Mouse (Mus musculus) MEL (cell line): ENCODE measurements around the gene Spsb1. TPM values are rescaled to one million over a fixed set of nuclear protein-coding genes. Genes with fewer than 3 reads are reported as not detected.

Experiments used
- DNase-seq: peaks from one replicate; pipeline ENCODE4 v3.0.0; 2011; ENCODE audit warnings: low read depth, low spot score
- H3K27ac ChIP-seq: 2 replicates; pipeline ENCODE4 v1.5.1; 2012; ENCODE audit warnings: low read depth, mild to moderate bottlenecking, control low read depth, low read length, moderate library complexity; ENCODE audit not compliant: control insufficient read depth
- H3K27me3 ChIP-seq, 2 experiments: fragments of 150-350 bp in 1 of 2; sonication (generic) in 1 of 2; 2 replicates each; pipeline ENCODE4 v1.6.1; 2012; ENCODE audit warnings: low read length in 2 of 2, mild to moderate bottlenecking in 2 of 2, improper control_type of control experiment in 1 of 2, moderate library complexity in 1 of 2; ENCODE audit not compliant: insufficient read depth in 2 of 2, control insufficient read depth in 1 of 2
- H3K36me3 ChIP-seq, 2 experiments: 2 replicates each; pipeline ENCODE4 v1.6.1; 2012 to 2014; ENCODE audit warnings: low read length in 2 of 2, improper control_type of control experiment in 1 of 2, inconsistent platforms in 1 of 2, mild to moderate bottlenecking in 1 of 2; ENCODE audit not compliant: insufficient read depth in 2 of 2, control insufficient read depth in 1 of 2
- H3K4me1 ChIP-seq, 2 experiments: fragments of 150-350 bp in 1 of 2; sonication (generic) in 1 of 2; 2 replicates each; pipeline ENCODE4 v1.6.1; 2012; ENCODE audit warnings: low read length in 2 of 2, improper control_type of control experiment in 1 of 2, mild to moderate bottlenecking in 1 of 2; ENCODE audit not compliant: insufficient read depth in 2 of 2, control insufficient read depth in 1 of 2
- H3K4me3 ChIP-seq, 2 experiments: fragments of 150-350 bp in 1 of 2; sonication (generic) in 1 of 2; 2 replicates each; pipeline ENCODE4 v1.5.1; 2012; ENCODE audit warnings: low read depth in 2 of 2, low read length in 2 of 2, mild to moderate bottlenecking in 2 of 2, moderate library complexity in 2 of 2, control low read depth in 1 of 2, improper control_type of control experiment in 1 of 2; ENCODE audit not compliant: control insufficient read depth in 1 of 2, insufficient read depth in 1 of 2
- H3K79me2 ChIP-seq: 2 replicates; pipeline ENCODE4 v1.6.1; 2012; ENCODE audit warnings: mild to moderate bottlenecking, low read length, moderate library complexity; ENCODE audit not compliant: control insufficient read depth, poor library complexity, insufficient read depth
- H3K9ac ChIP-seq: 2 replicates; pipeline ENCODE4 v1.6.1; 2012; ENCODE audit warnings: low read depth, mild to moderate bottlenecking, control low read depth, low read length, moderate library complexity; ENCODE audit not compliant: control insufficient read depth, poor library complexity, severe bottlenecking
- H3K9me3 ChIP-seq: fragments of 150-350 bp; sonication (generic); replicated peaks from 2 replicates; pipeline ENCODE4 v1.6.1; 2012; ENCODE audit warnings: mild to moderate bottlenecking, low read length, improper control_type of control experiment, moderate library complexity; ENCODE audit not compliant: insufficient read depth
- BHLHE40 ChIP-seq: IDR thresholded peaks from 2 replicates; pipeline ENCODE4 v1.6.1; 2012; ENCODE audit warnings: low read depth, mild to moderate bottlenecking, inconsistent platforms, low read length, improper control_type of control experiment, borderline replicate concordance
- CHD1 ChIP-seq: IDR thresholded peaks from 2 replicates; pipeline ENCODE4 v1.6.1; 2012; ENCODE audit warnings: low read depth, mild to moderate bottlenecking, inconsistent platforms, low read length, improper control_type of control experiment
- CHD2 ChIP-seq: IDR thresholded peaks from 2 replicates; pipeline ENCODE4 v1.6.1; 2011; ENCODE audit warnings: low read length, improper control_type of control experiment
- CTCF ChIP-seq, 3 experiments: IDR thresholded peaks in 2 of 3; conservative IDR thresholded peaks in 1 of 3; 2 replicates each; pipeline ENCODE4 v1.5.1; 2011 to 2012; ENCODE audit warnings: low read length in 3 of 3, low read depth in 2 of 3, mild to moderate bottlenecking in 2 of 3, improper control_type of control experiment in 1 of 3, inconsistent platforms in 1 of 3, mixed read lengths in 1 of 3, moderate library complexity in 1 of 3; ENCODE audit not compliant: control insufficient read depth in 1 of 3, insufficient read depth in 1 of 3, poor library complexity in 1 of 3, severe bottlenecking in 1 of 3
- E2F4 ChIP-seq: IDR thresholded peaks from 2 replicates; pipeline ENCODE4 v1.6.1; 2011; ENCODE audit warnings: low read depth, low read length, improper control_type of control experiment, borderline replicate concordance
- EP300 ChIP-seq, 2 experiments: IDR thresholded peaks; 2 replicates each; pipeline ENCODE4 v1.6.1; 2011; ENCODE audit warnings: improper control_type of control experiment in 2 of 2, low read length in 2 of 2, low read depth in 1 of 2, mild to moderate bottlenecking in 1 of 2
- ETS1 ChIP-seq: IDR thresholded peaks from 2 replicates; pipeline ENCODE4 v1.6.1; 2012; ENCODE audit warnings: low read depth, mild to moderate bottlenecking, inconsistent platforms, low read length, improper control_type of control experiment, moderate library complexity
- GABPA ChIP-seq: IDR thresholded peaks from 2 replicates; pipeline ENCODE4 v1.6.1; 2012; ENCODE audit warnings: low read depth, mild to moderate bottlenecking, inconsistent platforms, low read length, improper control_type of control experiment, moderate library complexity
- GATA1 ChIP-seq: IDR thresholded peaks from 2 replicates; pipeline ENCODE4 v1.6.1; 2011; ENCODE audit warnings: low read depth, low read length, improper control_type of control experiment
- HCFC1 ChIP-seq: IDR thresholded peaks from 2 replicates; pipeline ENCODE4 v1.6.1; 2012; ENCODE audit warnings: low read depth, mild to moderate bottlenecking, inconsistent platforms, low read length, improper control_type of control experiment, moderate library complexity
- JUND ChIP-seq: IDR thresholded peaks from 2 replicates; pipeline ENCODE4 v1.6.1; 2011; ENCODE audit warnings: low read depth, mild to moderate bottlenecking, improper control_type of control experiment, low read length
- MAX ChIP-seq: IDR thresholded peaks from 2 replicates; pipeline ENCODE4 v1.6.1; 2011; ENCODE audit warnings: low read length, improper control_type of control experiment
- MAZ ChIP-seq: IDR thresholded peaks from 2 replicates; pipeline ENCODE4 v1.6.1; 2012; ENCODE audit warnings: low read depth, mild to moderate bottlenecking, inconsistent platforms, low read length, improper control_type of control experiment
- MEF2A ChIP-seq: IDR thresholded peaks from 2 replicates; pipeline ENCODE4 v1.6.1; 2014; ENCODE audit warnings: low read depth, mild to moderate bottlenecking, inconsistent platforms, low read length, improper control_type of control experiment; ENCODE audit not compliant: poor library complexity, insufficient replicate concordance, severe bottlenecking; ENCODE audit errors: extremely low read depth
- MXI1 ChIP-seq: IDR thresholded peaks from 2 replicates; pipeline ENCODE4 v1.6.1; 2011; ENCODE audit warnings: mild to moderate bottlenecking, low read depth, low read length, improper control_type of control experiment
- MYC ChIP-seq: IDR thresholded peaks from 2 replicates; pipeline ENCODE4 v1.6.1; 2011; ENCODE audit warnings: low read depth, mild to moderate bottlenecking, low read length, improper control_type of control experiment, moderate library complexity
- NELFE ChIP-seq: IDR thresholded peaks from 2 replicates; pipeline ENCODE4 v1.6.1; 2011; ENCODE audit warnings: low read depth, low read length, improper control_type of control experiment
- POLR2AphosphoS5 ChIP-seq: IDR thresholded peaks from 2 replicates; pipeline ENCODE4 v1.6.1; 2012; ENCODE audit warnings: low read depth, borderline replicate concordance, mild to moderate bottlenecking, inconsistent platforms, low read length, moderate library complexity, mixed read lengths
- RAD21 ChIP-seq: IDR thresholded peaks from 2 replicates; pipeline ENCODE4 v1.6.1; 2011; ENCODE audit warnings: mild to moderate bottlenecking, low read depth, low read length, improper control_type of control experiment
- RCOR1 ChIP-seq: IDR thresholded peaks from 2 replicates; pipeline ENCODE4 v1.6.1; 2012; ENCODE audit warnings: low read depth, mild to moderate bottlenecking, inconsistent platforms, low read length, improper control_type of control experiment
- SIN3A ChIP-seq: IDR thresholded peaks from 2 replicates; pipeline ENCODE4 v1.6.1; 2012; ENCODE audit warnings: low read length, improper control_type of control experiment, inconsistent platforms
- SMC3 ChIP-seq: IDR thresholded peaks from 2 replicates; pipeline ENCODE4 v1.6.1; 2011; ENCODE audit warnings: low read depth, low read length, improper control_type of control experiment
- TAL1 ChIP-seq: IDR thresholded peaks from 2 replicates; pipeline ENCODE4 v1.6.1; 2012; ENCODE audit warnings: mild to moderate bottlenecking, inconsistent platforms, low read length, moderate library complexity, mixed read lengths
- TCF12 ChIP-seq: IDR thresholded peaks from 2 replicates; pipeline ENCODE4 v1.6.1; 2014; ENCODE audit warnings: low read depth, mild to moderate bottlenecking, inconsistent platforms, low read length, improper control_type of control experiment, moderate library complexity
- UBTF ChIP-seq: IDR thresholded peaks from 2 replicates; pipeline ENCODE4 v1.6.1; 2012; ENCODE audit warnings: low read depth, mild to moderate bottlenecking, inconsistent platforms, low read length, improper control_type of control experiment, moderate library complexity, borderline replicate concordance; ENCODE audit not compliant: insufficient read depth
- USF1 ChIP-seq: IDR thresholded peaks from 2 replicates; pipeline ENCODE4 v1.6.1; 2014; ENCODE audit warnings: low read depth, mild to moderate bottlenecking, inconsistent platforms, low read length, improper control_type of control experiment, moderate library complexity
- ZMIZ1 ChIP-seq: IDR thresholded peaks from 2 replicates; pipeline ENCODE4 v1.6.1; 2012; ENCODE audit warnings: low read depth, mild to moderate bottlenecking, inconsistent platforms, low read length, improper control_type of control experiment, moderate library complexity
- polyA plus RNA-seq, 2 experiments: library from polyadenylated mRNA; stranded (reverse) in 1 of 2; unstranded in 1 of 2; fragments of >175 nt in 1 of 2; fragments of >200 nt in 1 of 2; gene quantifications; 2 replicates each; pipeline versions ENCODE4 v1.2.1 to v1.2.4; 2012; ENCODE audit warnings: low replicate concordance in 2 of 2, low read depth in 1 of 2; ENCODE audit not compliant: insufficient read length in 2 of 2, insufficient read depth in 1 of 2, missing spikeins in 1 of 2
- total RNA-seq: library from RNA; depleted of rRNA; stranded (reverse); fragments of 300-350 nt; gene quantifications from 2 replicates; pipeline ENCODE4 v1.2.3, GENCODE M21; 2012

The Spsb1 gene
- total and polyA plus RNA-seq, 3 experiments, result 0.12 to 0.25 TPM; not detected in 1

DNA sequence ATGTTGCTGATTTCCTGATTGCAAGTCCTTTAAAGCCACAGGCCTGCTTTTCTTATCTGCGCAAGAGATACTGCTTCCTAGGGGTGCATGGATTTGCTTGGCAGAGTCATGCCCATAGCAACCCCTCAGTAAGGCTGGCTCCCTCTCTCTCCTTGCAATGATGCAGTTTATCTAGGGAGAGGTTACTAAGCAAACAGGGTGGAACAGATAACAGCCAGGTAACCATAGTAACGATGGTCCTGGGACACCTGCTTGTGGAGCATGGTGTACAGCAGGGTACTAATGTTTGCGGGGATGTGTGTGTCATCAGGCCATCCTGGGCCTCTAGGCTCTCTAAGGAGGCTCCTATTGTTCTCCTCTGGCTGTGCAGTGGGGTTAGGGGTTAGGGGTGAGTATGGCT lies 97.2 kb downstream of the Spsb1 start:
- Histone ChIP-seq H3K27ac (no peak overlapping the region), H3K4me3 (no peak overlapping the region), H3K27me3 (no peaks in the 10 kb centered on the region; a peak in 1 of 4 replicates), H3K36me3 (peaks cover 0 to 7% of the 10 kb centered on the region in 2 experiments; a peak in 1 of 4 replicates), H3K9ac (no peak overlapping the region), H3K79me2 (no peaks in the 10 kb centered on the region), H3K9me3 (no peaks in the 10 kb centered on the region), H3K4me1 (peaks cover 4 to 20% of the 10 kb centered on the region in 2 experiments; a peak in 3 of 4 replicates)
- no peak for TF ChIP-seq SMC3
- TF ChIP-seq RCOR1, result peak; percentile 36; the same call in 1 of the 2 replicates
- no peak for TF ChIP-seq GABPA
- TF ChIP-seq ETS1, result no peak
- 0 out of 2 replicates have a peak, but pooled peaks have one; percentile 17 for TF ChIP-seq GATA1
- no peak for TF ChIP-seq TCF12
- no peak for TF ChIP-seq NELFE
- TF ChIP-seq TAL1, result no peak
- no peak for TF ChIP-seq BHLHE40
- no peak for TF ChIP-seq JUND
- DNase-seq, result peak; percentile 12

DNA sequence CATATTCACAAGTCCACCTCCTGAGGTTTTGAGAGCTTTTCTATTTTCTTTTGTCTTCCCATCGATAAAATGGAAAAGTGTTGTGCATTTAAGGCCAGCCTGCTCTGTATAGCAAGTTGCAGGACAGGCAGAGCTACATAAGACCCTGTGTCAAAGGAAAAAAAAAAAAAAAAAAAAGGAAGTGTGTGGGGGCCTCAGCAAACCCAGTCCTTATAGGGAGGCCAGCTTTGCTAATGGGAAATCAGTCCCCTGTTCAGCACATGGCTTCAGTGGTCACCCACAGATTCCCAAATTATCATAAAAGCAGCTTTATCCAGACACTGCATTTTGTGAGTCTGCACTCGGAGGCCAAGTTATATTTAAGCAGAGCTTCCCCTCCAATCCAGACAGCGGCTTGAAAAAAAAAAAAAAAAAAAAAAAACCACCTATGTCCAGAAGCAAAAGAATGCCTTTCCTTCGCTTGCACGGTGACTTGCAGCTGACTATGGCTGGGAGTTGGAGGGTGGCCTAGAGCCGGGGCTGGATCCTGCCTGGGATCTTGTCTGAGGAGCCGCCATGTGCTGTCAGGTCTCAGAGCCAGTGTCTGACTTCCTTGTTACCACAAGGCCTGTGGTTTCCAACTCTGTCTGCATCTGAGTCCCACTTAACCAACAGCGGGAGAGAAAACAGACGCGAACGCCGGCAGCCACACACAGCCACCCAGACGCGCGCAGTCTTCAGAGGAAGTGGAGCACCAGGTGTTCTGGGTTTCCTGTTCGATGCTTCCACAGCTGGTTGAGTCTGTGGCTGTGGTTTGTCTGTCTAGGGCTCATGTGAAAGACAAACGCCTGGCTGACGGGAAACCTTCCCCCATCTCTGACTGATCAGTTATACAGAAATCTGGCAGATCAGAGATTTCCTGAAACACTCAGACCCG lies 98.7 kb downstream of the Spsb1 start:
- H3K36me3 ChIP-seq, result peaks cover 0 to 7% of the 10 kb centered on the region in 2 experiments; a peak in 1 of 4 replicates
- peaks cover 4 to 20% of the 10 kb centered on the region in 2 experiments; a peak in 3 of 4 replicates for H3K4me1 ChIP-seq
- no peaks in the 10 kb centered on the region for H3K79me2 ChIP-seq
- peak overlapping the region; percentile 49 for H3K9ac ChIP-seq
- no peaks in the 10 kb centered on the region; a peak in 1 of 4 replicates for H3K27me3 ChIP-seq
- H3K9me3 ChIP-seq, result no peaks in the 10 kb centered on the region
- peak overlapping the region; percentile 34 to 48 for H3K4me3 ChIP-seq
- peak; percentile 81 for DNase-seq
- H3K27ac ChIP-seq, result no peak overlapping the region; the same call in 1 of the 2 replicates
- TF ChIP-seq MEF2A (no peak), MAX (peak; percentile 72), EP300 (IDR thresholded peaks at IDR 0.05; ENCODE audit: low read depth in 1 of 2, low read length in 2 of 2) (0 out of 4 replicates have a peak, but pooled peaks of 1 of the 2 experiments have one; percentile 22), RAD21 (no peak), E2F4 (no peak), TCF12 (peak; percentile 63), GABPA (no peak), NELFE (no peak), MXI1 (0 out of 2 replicates have a peak, but pooled peaks have one; percentile 51), BHLHE40 (no peak; the same call in 1 of the 2 replicates), MAZ (0 out of 2 replicates have a peak, but pooled peaks have one; percentile 31), RCOR1 (peak; percentile 41; the same call in 1 of the 2 replicates), SIN3A (0 out of 2 replicates have a peak, but pooled peaks have one; percentile 22), MYC (peak; percentile 62; the same call in 1 of the 2 replicates), USF1 (no peak), CHD1 (no peak), GATA1 (no peak), ETS1 (peak; percentile 92), UBTF (no peak), ZMIZ1 (no peak), CHD2 (no peak), HCFC1 (no peak), POLR2AphosphoS5 (no peak), CTCF (IDR thresholded peaks at IDR 0.05 in 2 of 3, conservative IDR thresholded peaks at IDR 0.05 in 1 of 3; ENCODE audit: control insufficient read depth in 1 of 3, insufficient read depth in 1 of 3, low read depth in 2 of 3, low read length in 3 of 3, poor library complexity in 1 of 3, severe bottlenecking in 1 of 3) (no peak)
